Mouse (Mus musculus): ENCODE results near the gene Myh7b. TPM values are rescaled to one million over a fixed set of nuclear protein-coding genes. Genes with fewer than 3 reads are reported as not detected.
A peak's percentile ranks its signal among the peaks of the same experiment; 100 is the strongest.

Gene Myh7b
- polyA plus RNA-seq, 1 experiment from 2014 or later: 1.4 TPM

DNA sequence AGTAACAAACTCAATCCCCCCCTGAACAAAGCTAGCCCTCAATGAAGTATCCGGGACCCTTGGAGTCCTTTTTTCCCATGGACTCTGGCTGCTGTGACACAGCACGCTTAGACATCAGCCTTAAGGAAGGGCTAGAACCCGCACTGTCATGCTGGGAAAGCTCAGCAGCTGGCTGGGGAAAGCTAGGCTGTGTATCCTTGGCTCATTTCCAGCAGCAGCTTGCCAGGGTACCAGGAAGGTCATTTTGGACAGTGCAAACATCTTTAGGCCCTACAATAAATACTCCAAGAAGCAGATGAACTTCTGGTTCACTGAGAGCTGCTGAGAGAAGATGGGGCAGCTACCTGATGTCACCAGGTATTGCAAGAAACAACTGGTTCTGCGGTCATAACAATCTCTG lies 60.2 kb downstream of the Myh7b start:
- Histone ChIP-seq H3K27me3 (no peaks in the 10 kb centered on the region), H3K9ac (no peak overlapping the region), H3K4me2 (replicated peaks) (no peak overlapping the region), H3K4me3 (no peak overlapping the region), H3K9me3 (no peaks in the 10 kb centered on the region), H3K27ac (no peak overlapping the region), H3K4me1 (no peaks in the 10 kb centered on the region), H3K36me3 (peaks cover 48% of the 10 kb centered on the region)
- no peak for ATAC-seq (ENCODE audit: insufficient number of reproducible peaks, insufficient read depth, low FRiP score, low TSS enrichment)
- WGBS: 89% methylated on average over 4 of the region's 4 CpGs

GRCm38 (mm10) chr2:155673546-155673945 lies 62.5 kb downstream of the Myh7b start:
- no peak overlapping the region for H3K27ac ChIP-seq
- 32% methylated on average over 2 of the region's 2 CpGs for WGBS
- H3K27me3 ChIP-seq: no peaks in the 10 kb centered on the region
- peaks cover 27% of the 10 kb centered on the region for H3K36me3 ChIP-seq
- H3K9ac ChIP-seq: no peak overlapping the region
- no peak overlapping the region for H3K4me3 ChIP-seq
- no peak overlapping the region for H3K4me2 ChIP-seq (replicated peaks)
- no peak for ATAC-seq (ENCODE audit: insufficient number of reproducible peaks, insufficient read depth, low FRiP score, low TSS enrichment)
- H3K4me1 ChIP-seq: no peaks in the 10 kb centered on the region
- no peaks in the 10 kb centered on the region for H3K9me3 ChIP-seq

GRCm38 (mm10) chr2:155675118-155675517 lies 64.1 kb downstream of the Myh7b start:
- Histone ChIP-seq H3K4me1 (no peaks in the 10 kb centered on the region), H3K9me3 (no peaks in the 10 kb centered on the region), H3K4me2 (replicated peaks) (no peak overlapping the region), H3K27ac (no peak overlapping the region), H3K27me3 (no peaks in the 10 kb centered on the region), H3K9ac (no peak overlapping the region), H3K4me3 (no peak overlapping the region), H3K36me3 (peaks cover 25% of the 10 kb centered on the region)
- WGBS: 73% methylated on average over 4 of the region's 4 CpGs
- no peak for ATAC-seq (ENCODE audit: insufficient number of reproducible peaks, insufficient read depth, low FRiP score, low TSS enrichment)

- no peaks in the 10 kb centered on the region for H3K27me3 ChIP-seq
- ATAC-seq (ENCODE audit: insufficient number of reproducible peaks, insufficient read depth, low FRiP score, low TSS enrichment): no peak
- no peak overlapping the region for H3K9ac ChIP-seq
- 90% methylated on average over 4 of the region's 4 CpGs for WGBS
- no peak overlapping the region for H3K4me2 ChIP-seq (replicated peaks)
- H3K36me3 ChIP-seq: no peaks in the 10 kb centered on the region
- H3K4me3 ChIP-seq: no peak overlapping the region
- no peak overlapping the region for H3K27ac ChIP-seq
- H3K9me3 ChIP-seq: no peaks in the 10 kb centered on the region
- no peaks in the 10 kb centered on the region for H3K4me1 ChIP-seq
Observed at GRCm38 (mm10) chr2:155679586-155680110, 68.6 kb downstream of the Myh7b start.

GRCm38 (mm10) chr2:155680591-155680990 lies 69.6 kb downstream of the Myh7b start:
- no peaks in the 10 kb centered on the region for H3K27me3 ChIP-seq
- H3K9me3 ChIP-seq: no peaks in the 10 kb centered on the region
- H3K36me3 ChIP-seq: no peaks in the 10 kb centered on the region
- no peak overlapping the region for H3K4me3 ChIP-seq
- no peaks in the 10 kb centered on the region for H3K4me1 ChIP-seq
- H3K27ac ChIP-seq: no peak overlapping the region
- WGBS: 58% methylated on average over 5 of the region's 5 CpGs
- no peak overlapping the region for H3K4me2 ChIP-seq (replicated peaks)
- ATAC-seq (ENCODE audit: insufficient number of reproducible peaks, insufficient read depth, low FRiP score, low TSS enrichment): no peak
- H3K9ac ChIP-seq: no peak overlapping the region

DNA sequence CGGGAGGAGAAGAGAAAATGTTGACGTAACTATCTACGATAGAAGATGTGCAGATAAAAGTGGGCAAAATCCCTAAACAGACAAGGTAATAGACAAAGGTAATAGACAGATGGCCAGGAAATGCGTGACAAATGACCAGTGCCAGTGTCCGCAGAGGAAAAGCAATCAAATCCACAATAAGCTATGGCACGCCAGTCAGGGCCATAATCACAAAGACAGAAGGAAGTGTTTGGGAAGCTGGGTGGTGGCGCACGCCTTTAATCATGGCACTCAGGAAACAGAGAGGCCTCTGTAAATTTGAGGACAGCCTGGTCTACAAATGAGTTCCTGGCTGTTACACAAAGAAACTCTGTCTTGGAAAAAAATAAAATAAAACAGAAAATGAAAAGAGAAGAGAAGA lies 70.2 kb downstream of the Myh7b start:
- no peak overlapping the region for H3K9ac ChIP-seq
- no peak overlapping the region for H3K27ac ChIP-seq
- no peaks in the 10 kb centered on the region for H3K36me3 ChIP-seq
- H3K27me3 ChIP-seq: no peaks in the 10 kb centered on the region
- no peak overlapping the region for H3K4me2 ChIP-seq (replicated peaks)
- ATAC-seq (ENCODE audit: insufficient number of reproducible peaks, insufficient read depth, low FRiP score, low TSS enrichment): no peak
- H3K4me3 ChIP-seq: no peak overlapping the region
- H3K4me1 ChIP-seq: no peaks in the 10 kb centered on the region
- H3K9me3 ChIP-seq: no peaks in the 10 kb centered on the region
- 67% methylated on average over 8 of the region's 8 CpGs for WGBS

DNA sequence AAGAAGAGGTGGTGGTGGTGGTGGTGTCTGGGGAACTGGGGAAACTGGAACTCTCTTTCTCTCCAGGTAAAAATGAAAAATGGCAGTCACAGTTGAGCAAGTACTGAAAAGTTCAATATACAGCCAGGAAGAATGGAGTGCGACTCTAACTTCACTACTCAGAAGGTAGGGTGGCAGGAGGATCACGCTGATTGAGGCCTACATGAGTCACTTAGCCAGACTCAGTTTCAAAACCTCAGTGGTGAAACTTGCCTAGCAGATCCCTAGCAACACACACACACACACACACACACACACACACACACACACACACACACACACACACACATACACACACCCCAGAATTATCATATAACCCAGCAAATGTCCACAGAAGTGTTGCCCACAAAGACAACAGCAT lies 70.9 kb downstream of the Myh7b start:
- no peak overlapping the region for H3K27ac ChIP-seq
- H3K36me3 ChIP-seq: no peaks in the 10 kb centered on the region

DNA sequence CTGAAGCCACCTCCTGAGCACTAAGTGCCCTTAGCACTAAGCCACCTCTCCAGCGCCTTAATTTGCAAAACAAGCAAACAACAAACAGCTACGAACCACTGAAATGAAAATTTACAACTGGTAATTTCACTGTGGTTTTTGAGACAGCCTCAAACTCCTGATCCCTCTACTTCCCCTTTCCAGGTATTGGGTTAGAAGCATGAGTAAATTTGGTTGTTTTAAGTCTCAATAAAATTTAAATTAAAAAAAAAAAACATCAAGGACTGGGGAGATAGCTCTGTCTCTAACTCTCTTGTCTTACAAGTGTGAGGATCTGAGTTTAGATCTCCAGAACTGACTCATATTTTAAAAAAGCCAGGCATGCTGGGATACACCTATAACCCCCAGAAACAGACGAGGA lies 72.1 kb downstream of the Myh7b start:
- no peak overlapping the region for H3K4me2 ChIP-seq (replicated peaks)
- no peaks in the 10 kb centered on the region for H3K9me3 ChIP-seq
- no peak for ATAC-seq (ENCODE audit: insufficient number of reproducible peaks, insufficient read depth, low FRiP score, low TSS enrichment)
- no peak overlapping the region for H3K4me3 ChIP-seq
- H3K36me3 ChIP-seq: peaks cover 8% of the 10 kb centered on the region; the same call in 1 of the 2 replicates
- no peaks in the 10 kb centered on the region for H3K27me3 ChIP-seq
- no peaks in the 10 kb centered on the region for H3K4me1 ChIP-seq
- no peak overlapping the region for H3K27ac ChIP-seq
- no peak overlapping the region for H3K9ac ChIP-seq
- WGBS: 77% methylated on average over 3 of the region's 3 CpGs

More for the DNA sequence above, 70.9 kb downstream of the Myh7b start:
- H3K9ac ChIP-seq: no peak overlapping the region
- ATAC-seq (ENCODE audit: insufficient number of reproducible peaks, insufficient read depth, low FRiP score, low TSS enrichment): no peak
- no peak overlapping the region for H3K4me2 ChIP-seq (replicated peaks)
- no peak overlapping the region for H3K4me3 ChIP-seq
- H3K9me3 ChIP-seq: no peaks in the 10 kb centered on the region
- WGBS: 86% methylated on average over 2 of the region's 2 CpGs
- H3K4me1 ChIP-seq: no peaks in the 10 kb centered on the region
- H3K27me3 ChIP-seq: no peaks in the 10 kb centered on the region

DNA sequence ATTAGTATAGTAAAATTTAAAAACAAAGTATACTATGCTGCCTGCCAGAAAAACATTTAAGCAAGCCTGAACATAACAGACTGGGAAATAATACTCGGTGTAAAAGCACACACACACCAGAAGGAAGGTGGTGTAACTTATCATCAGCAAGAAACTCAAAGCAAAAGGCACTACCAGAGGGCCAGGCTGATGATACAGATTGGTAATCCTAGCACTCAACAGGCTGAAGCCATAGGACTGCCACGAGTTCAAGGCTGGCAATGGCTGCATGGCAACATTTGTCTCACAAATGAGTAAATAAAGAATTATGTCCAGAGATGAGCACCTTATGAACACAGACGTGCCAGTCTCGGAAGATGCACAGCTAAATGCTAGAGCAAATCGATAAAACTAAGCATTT lies 72.8 kb downstream of the Myh7b start:
- Histone ChIP-seq H3K9me3 (no peaks in the 10 kb centered on the region), H3K4me2 (replicated peaks) (no peak overlapping the region), H3K4me1 (no peaks in the 10 kb centered on the region), H3K4me3 (no peak overlapping the region), H3K36me3 (peaks cover 8% of the 10 kb centered on the region; the same call in 1 of the 2 replicates), H3K27me3 (no peaks in the 10 kb centered on the region), H3K9ac (no peak overlapping the region), H3K27ac (no peak overlapping the region)
- ATAC-seq (ENCODE audit: insufficient number of reproducible peaks, insufficient read depth, low FRiP score, low TSS enrichment): no peak
- 93% methylated on average over 5 of the region's 5 CpGs for WGBS

MicroRNAs encoded within 50 kb of the gene (microRNA counts, 519-probe panel; counts per million panel counts)
- 460 counts per million, percentile 65 among the panel's probes with 10 or more counts for microRNA mmu-miR-499

Small RNA genes lying within 50 kb of the gene (microRNA-seq; reads per million reads assigned to microRNA genes)
- gene Mir499: 14.0 reads per million, percentile 30 among the genes with 10 or more reads in this experiment

Other genes with a start within 250 kb of the Myh7b start
- 31.4 and 31.9 TPM in 2 replicates for gene Trp53inp2, start 230.2 kb upstream of the Myh7b start, polyA plus RNA-seq (2016; fragmentation: Nextera tagmentation; extraction: Ambion mirVana)
- gene Ncoa6, start 137.3 kb upstream of the Myh7b start, polyA plus RNA-seq (2016; fragmentation: Nextera tagmentation; extraction: Ambion mirVana): 27.3 and 28.2 TPM in 2 replicates
- gene Acss2, start 93.3 kb upstream of the Myh7b start, polyA plus RNA-seq (2016; fragmentation: Nextera tagmentation; extraction: Ambion mirVana): 14.4 and 15.5 TPM in 2 replicates
- 11.4 and 13.8 TPM in 2 replicates for gene Ggt7, start 93.0 kb upstream of the Myh7b start, polyA plus RNA-seq (2016; fragmentation: Nextera tagmentation; extraction: Ambion mirVana)
- gene Gss, start 18.4 kb upstream of the Myh7b start, polyA plus RNA-seq (2016; fragmentation: Nextera tagmentation; extraction: Ambion mirVana): 28.0 and 28.9 TPM in 2 replicates
- 171 and 177 TPM in 2 replicates for gene Trpc4ap, start 81.2 kb downstream of the Myh7b start, polyA plus RNA-seq (2016; fragmentation: Nextera tagmentation; extraction: Ambion mirVana)
- 27.3 and 28.5 TPM in 2 replicates for gene Edem2, start 118.3 kb downstream of the Myh7b start, polyA plus RNA-seq (2016; fragmentation: Nextera tagmentation; extraction: Ambion mirVana)
- gene Gm17581, start 124.7 kb downstream of the Myh7b start, polyA plus RNA-seq (2016; fragmentation: Nextera tagmentation; extraction: Ambion mirVana): not detected in 2 replicates
- 3.6 TPM in 2 replicates for gene Procr, start 139.9 kb downstream of the Myh7b start, polyA plus RNA-seq (2016; fragmentation: Nextera tagmentation; extraction: Ambion mirVana)
- 0.61 and 1.1 TPM in 2 replicates for gene Mmp24, start 164.1 kb downstream of the Myh7b start, polyA plus RNA-seq (2016; fragmentation: Nextera tagmentation; extraction: Ambion mirVana)
- 12.9 and 13.4 TPM in 2 replicates for gene BC029722, start 208.2 kb downstream of the Myh7b start, polyA plus RNA-seq (2016; fragmentation: Nextera tagmentation; extraction: Ambion mirVana)
- 185 and 188 TPM in 2 replicates for gene Eif6, start 215.7 kb downstream of the Myh7b start, polyA plus RNA-seq (2016; fragmentation: Nextera tagmentation; extraction: Ambion mirVana)
- gene Fam83c, start 223.6 kb downstream of the Myh7b start, polyA plus RNA-seq (2016; fragmentation: Nextera tagmentation; extraction: Ambion mirVana): 0.36 and 0.38 TPM in 2 replicates